Mouse (Mus musculus): ENCODE measurements around the gene Gm49711. TPM values are rescaled to one million over a fixed set of nuclear protein-coding genes. Genes with fewer than 3 reads are reported as not detected.
A peak's percentile ranks its signal among the peaks of the same experiment; 100 is the strongest.

Gene Gm49711
- polyA plus RNA-seq, 1 experiment from 2014 or later: not detected

GRCm38 (mm10) chr16:92039966-92040365 is 18.1 kb upstream of the Gm49711 start:
- Histone ChIP-seq H3K9me3 (no peaks in the 10 kb centered on the region), H3K36me3 (no peaks in the 10 kb centered on the region), H3K27ac (no peak overlapping the region), H3K4me1 (peaks cover 11% of the 10 kb centered on the region), H3K27me3 (ENCODE audit: insufficient read depth, poor library complexity, severe bottlenecking) (no peaks in the 10 kb centered on the region), H3K4me3 (no peak overlapping the region)
- DNase-seq (ENCODE audit: low spot score): no peak
- 93% methylated on average over 11 of the region's 11 CpGs for WGBS

- peaks cover 10% of the 10 kb centered on the region for H3K9me3 ChIP-seq
- H3K4me1 ChIP-seq: peaks cover 16% of the 10 kb centered on the region
- peaks cover 8% of the 10 kb centered on the region for H3K36me3 ChIP-seq
- WGBS: 80% methylated on average over 7 of the region's 7 CpGs
- no peak for DNase-seq (ENCODE audit: low spot score)
- H3K27me3 ChIP-seq (ENCODE audit: insufficient read depth, poor library complexity, severe bottlenecking): no peaks in the 10 kb centered on the region
- H3K27ac ChIP-seq: no peak overlapping the region
- H3K4me3 ChIP-seq: no peak overlapping the region
Measured at GRCm38 (mm10) chr16:92051777-92052310, 6.3 kb upstream of the Gm49711 start.

GRCm38 (mm10) chr16:92052569-92052968 is 5.5 kb upstream of the Gm49711 start:
- no peak for DNase-seq (ENCODE audit: low spot score)
- H3K9me3 ChIP-seq: peaks cover 10% of the 10 kb centered on the region
- H3K27me3 ChIP-seq (ENCODE audit: insufficient read depth, poor library complexity, severe bottlenecking): no peaks in the 10 kb centered on the region
- peaks cover 23% of the 10 kb centered on the region for H3K4me1 ChIP-seq
- H3K27ac ChIP-seq: no peak overlapping the region
- no peak overlapping the region for H3K4me3 ChIP-seq
- H3K36me3 ChIP-seq: peaks cover 8% of the 10 kb centered on the region
- WGBS: 77% methylated on average over 10 of the region's 10 CpGs

- Histone ChIP-seq H3K4me3 (no peak overlapping the region), H3K27ac (no peak overlapping the region), H3K36me3 (peaks cover 17% of the 10 kb centered on the region), H3K27me3 (ENCODE audit: insufficient read depth, poor library complexity, severe bottlenecking) (no peaks in the 10 kb centered on the region), H3K9me3 (peaks cover 10% of the 10 kb centered on the region), H3K4me1 (peaks cover 29% of the 10 kb centered on the region)
- DNase-seq (ENCODE audit: low spot score): no peak
- 12% methylated on average over 2 of the region's 2 CpGs for WGBS
Measured at GRCm38 (mm10) chr16:92056711-92057110, 1.4 kb upstream of the Gm49711 start.

- 7% methylated on average over 11 of the region's 11 CpGs for WGBS
- no peak for DNase-seq (ENCODE audit: low spot score)
- Histone ChIP-seq H3K4me1 (peaks cover 29% of the 10 kb centered on the region), H3K27ac (peak overlapping the region; percentile 97), H3K27me3 (ENCODE audit: insufficient read depth, poor library complexity, severe bottlenecking) (no peaks in the 10 kb centered on the region), H3K4me3 (peak overlapping the region; percentile 94), H3K36me3 (peaks cover 25% of the 10 kb centered on the region), H3K9me3 (peaks cover 10% of the 10 kb centered on the region)
Measured at GRCm38 (mm10) chr16:92057456-92057851, 662 bp upstream of the Gm49711 start.

GRCm38 (mm10) chr16:92058644-92059620 is 816 bp downstream of the Gm49711 start:
- Histone ChIP-seq H3K4me3 (peak overlapping the region; percentile 94), H3K27ac (peak overlapping the region; percentile 97), H3K9me3 (peaks cover 6% of the 10 kb centered on the region), H3K36me3 (peaks cover 33% of the 10 kb centered on the region), H3K4me1 (peaks cover 29% of the 10 kb centered on the region), H3K27me3 (ENCODE audit: insufficient read depth, poor library complexity, severe bottlenecking) (no peaks in the 10 kb centered on the region)
- no peak for DNase-seq (ENCODE audit: low spot score)
- 2% methylated on average over 62 of the region's 63 CpGs for WGBS

GRCm38 (mm10) chr16:92060213-92060612 is 2.1 kb downstream of the Gm49711 start:
- WGBS: 75% methylated on average over 3 of the region's 3 CpGs
- H3K27me3 ChIP-seq (ENCODE audit: insufficient read depth, poor library complexity, severe bottlenecking): no peaks in the 10 kb centered on the region
- no peak for DNase-seq (ENCODE audit: low spot score)
- H3K9me3 ChIP-seq: no peaks in the 10 kb centered on the region
- no peak overlapping the region for H3K27ac ChIP-seq
- H3K4me1 ChIP-seq: peaks cover 29% of the 10 kb centered on the region
- no peak overlapping the region for H3K4me3 ChIP-seq
- peaks cover 35% of the 10 kb centered on the region for H3K36me3 ChIP-seq

- H3K27me3 ChIP-seq (ENCODE audit: insufficient read depth, poor library complexity, severe bottlenecking): no peaks in the 10 kb centered on the region
- 94% methylated on average over 7 of the region's 7 CpGs for WGBS
- no peaks in the 10 kb centered on the region for H3K9me3 ChIP-seq
- no peak overlapping the region for H3K27ac ChIP-seq
- no peak for DNase-seq (ENCODE audit: low spot score)
- H3K36me3 ChIP-seq: peaks cover 46% of the 10 kb centered on the region
- no peak overlapping the region for H3K4me3 ChIP-seq
- peaks cover 26% of the 10 kb centered on the region for H3K4me1 ChIP-seq
Measured at GRCm38 (mm10) chr16:92061586-92061985, 3.5 kb downstream of the Gm49711 start.

GRCm38 (mm10) chr16:92062832-92063231 is 4.7 kb downstream of the Gm49711 start:
- no peaks in the 10 kb centered on the region for H3K27me3 ChIP-seq (ENCODE audit: insufficient read depth, poor library complexity, severe bottlenecking)
- H3K4me1 ChIP-seq: peaks cover 18% of the 10 kb centered on the region
- no peaks in the 10 kb centered on the region for H3K9me3 ChIP-seq
- H3K36me3 ChIP-seq: peaks cover 58% of the 10 kb centered on the region
- H3K27ac ChIP-seq: no peak overlapping the region
- no peak for DNase-seq (ENCODE audit: low spot score)
- H3K4me3 ChIP-seq: no peak overlapping the region
- 96% methylated on average over 1 of the region's 1 CpGs for WGBS

GRCm38 (mm10) chr16:92064801-92065200 is 6.7 kb downstream of the Gm49711 start:
- 82% methylated on average over 2 of the region's 2 CpGs for WGBS
- no peak overlapping the region for H3K4me3 ChIP-seq
- H3K9me3 ChIP-seq: no peaks in the 10 kb centered on the region
- H3K36me3 ChIP-seq: peaks cover 76% of the 10 kb centered on the region
- no peak for DNase-seq (ENCODE audit: low spot score)
- H3K27ac ChIP-seq: no peak overlapping the region
- peaks cover 7% of the 10 kb centered on the region for H3K4me1 ChIP-seq
- H3K27me3 ChIP-seq (ENCODE audit: insufficient read depth, poor library complexity, severe bottlenecking): no peaks in the 10 kb centered on the region

- Histone ChIP-seq H3K36me3 (peaks cover 61% of the 10 kb centered on the region), H3K9me3 (no peaks in the 10 kb centered on the region), H3K27me3 (ENCODE audit: insufficient read depth, poor library complexity, severe bottlenecking) (no peaks in the 10 kb centered on the region), H3K27ac (no peak overlapping the region), H3K4me1 (no peaks in the 10 kb centered on the region), H3K4me3 (no peak overlapping the region)
- 82% methylated on average over 8 of the region's 8 CpGs for WGBS
- DNase-seq (ENCODE audit: low spot score): no peak
Measured at GRCm38 (mm10) chr16:92070338-92070737, 12.2 kb downstream of the Gm49711 start.

GRCm38 (mm10) chr16:92076797-92077196 is 18.7 kb downstream of the Gm49711 start:
- Histone ChIP-seq H3K27me3 (ENCODE audit: insufficient read depth, poor library complexity, severe bottlenecking) (no peaks in the 10 kb centered on the region), H3K36me3 (peaks cover 35% of the 10 kb centered on the region), H3K4me3 (no peak overlapping the region), H3K4me1 (no peaks in the 10 kb centered on the region), H3K27ac (no peak overlapping the region), H3K9me3 (no peaks in the 10 kb centered on the region)
- DNase-seq (ENCODE audit: low spot score): no peak
- 92% methylated on average over 8 of the region's 8 CpGs for WGBS

GRCm38 (mm10) chr16:92083771-92084453 is 25.8 kb downstream of the Gm49711 start:
- Histone ChIP-seq H3K36me3 (peaks cover 13% of the 10 kb centered on the region), H3K4me3 (no peak overlapping the region)
- 88% methylated on average over 10 of the region's 10 CpGs for WGBS

More at GRCm38 (mm10) chr16:92083771-92084453, 25.8 kb downstream of the Gm49711 start:
- Histone ChIP-seq H3K4me1 (no peaks in the 10 kb centered on the region), H3K27me3 (ENCODE audit: insufficient read depth, poor library complexity, severe bottlenecking) (no peaks in the 10 kb centered on the region), H3K9me3 (no peaks in the 10 kb centered on the region), H3K27ac (no peak overlapping the region)
- DNase-seq (ENCODE audit: low spot score): no peak

All from heart, embryonic 10.5 days (tissue).